Mouse (Mus musculus) neural tube, embryonic 13.5 days (tissue): ENCODE measurements around the gene 5730596B20Rik. TPM values are rescaled to one million over a fixed set of nuclear protein-coding genes. Genes with fewer than 3 reads are reported as not detected.

Experiments
- ATAC-seq: fragments of 200-750 bp; cut with Nextera tagmentation; 2 replicates; pipeline ENCODE4 v1.8.0; 2017; ENCODE audit warnings: low read depth, mild to moderate bottlenecking, moderate TSS enrichment, moderate library complexity
- H3K27ac ChIP-seq: fragments of 300-500 bp; sonication (generic); replicated peaks from 2 replicates; pipeline ENCODE4 v1.5.1; 2015; ENCODE audit warnings: moderate library complexity, mild to moderate bottlenecking, inconsistent platforms
- H3K27me3 ChIP-seq: fragments of 300-500 bp; sonication (generic); 2 replicates; pipeline ENCODE4 v1.6.1; 2015; ENCODE audit warnings: mild to moderate bottlenecking, inconsistent platforms
- H3K36me3 ChIP-seq: fragments of 300-500 bp; sonication (generic); 2 replicates; pipeline ENCODE4 v1.6.1; 2015; ENCODE audit warnings: mild to moderate bottlenecking, inconsistent platforms
- H3K4me1 ChIP-seq: fragments of 300-500 bp; sonication (generic); replicated peaks from 2 replicates; pipeline ENCODE4 v1.6.1; 2015; ENCODE audit warnings: inconsistent platforms
- H3K4me2 ChIP-seq: fragments of 300-500 bp; sonication (generic); 2 replicates; pipeline ENCODE4 v1.6.1; 2015; ENCODE audit warnings: inconsistent platforms, mild to moderate bottlenecking, moderate library complexity
- H3K4me3 ChIP-seq: fragments of 300-500 bp; sonication (generic); 2 replicates; pipeline ENCODE4 v1.5.1; 2015; ENCODE audit warnings: mild to moderate bottlenecking, inconsistent platforms
- H3K9ac ChIP-seq: fragments of 300-500 bp; sonication (generic); 2 replicates; pipeline ENCODE4 v1.6.1; 2015; ENCODE audit warnings: moderate library complexity, mild to moderate bottlenecking, inconsistent platforms
- H3K9me3 ChIP-seq: fragments of 300-500 bp; sonication (generic); 2 replicates; pipeline ENCODE4 v1.6.1; 2016; ENCODE audit warnings: inconsistent platforms
- WGBS: fragments of 180-500 bp; shearing (Covaris S2); methylation state at CpG from one replicate; pipeline ENCODE4 v1.1.7; 2015; 5-methylcytosine and 5-hydroxymethylcytosine counted together
- polyA plus RNA-seq: library from polyadenylated mRNA; unstranded; fragments of >200 nt; fragmentation: Nextera tagmentation; extraction: Ambion mirVana; gene quantifications from 2 replicates; pipeline ENCODE4 v1.2.1, GENCODE M21; 2015

5730596B20Rik gene
- polyA plus RNA-seq, 1 experiment from 2014 or later = 3.5 TPM

DNA sequence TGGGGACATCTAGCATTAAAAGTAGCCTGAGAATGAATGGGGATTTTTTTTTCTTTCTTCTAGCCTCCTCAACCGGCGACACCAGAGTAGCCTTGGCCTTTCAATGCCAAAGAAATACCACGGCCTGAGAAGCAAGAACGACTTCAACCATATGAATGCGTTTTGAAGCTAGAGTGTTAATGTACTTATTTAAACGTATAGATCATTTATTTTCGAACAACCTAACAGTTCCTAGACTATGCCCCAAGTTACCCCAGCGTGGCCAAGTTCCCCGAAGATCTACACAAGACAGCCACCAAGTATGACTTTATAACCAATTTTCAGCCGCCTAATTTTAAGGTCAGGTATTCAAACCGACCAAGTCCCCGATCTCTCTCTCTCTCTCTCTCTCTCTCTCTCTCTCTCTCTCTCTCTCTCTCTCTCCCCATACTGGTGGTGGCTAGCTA lies 43.6 kb downstream of the 5730596B20Rik start:
- Histone ChIP-seq H3K9ac (peak overlapping the region; percentile 100), H3K27ac (peak overlapping the region; percentile 100), H3K27me3 (no peaks in the 10 kb centered on the region), H3K9me3 (no peaks in the 10 kb centered on the region), H3K4me2 (peak overlapping the region; percentile 97), H3K4me3 (peak overlapping the region; percentile 96), H3K36me3 (no peaks in the 10 kb centered on the region), H3K4me1 (peaks cover 51% of the 10 kb centered on the region)
- no peak for ATAC-seq
- WGBS = 4% methylated on average over 12 of the region's 12 CpGs

DNA sequence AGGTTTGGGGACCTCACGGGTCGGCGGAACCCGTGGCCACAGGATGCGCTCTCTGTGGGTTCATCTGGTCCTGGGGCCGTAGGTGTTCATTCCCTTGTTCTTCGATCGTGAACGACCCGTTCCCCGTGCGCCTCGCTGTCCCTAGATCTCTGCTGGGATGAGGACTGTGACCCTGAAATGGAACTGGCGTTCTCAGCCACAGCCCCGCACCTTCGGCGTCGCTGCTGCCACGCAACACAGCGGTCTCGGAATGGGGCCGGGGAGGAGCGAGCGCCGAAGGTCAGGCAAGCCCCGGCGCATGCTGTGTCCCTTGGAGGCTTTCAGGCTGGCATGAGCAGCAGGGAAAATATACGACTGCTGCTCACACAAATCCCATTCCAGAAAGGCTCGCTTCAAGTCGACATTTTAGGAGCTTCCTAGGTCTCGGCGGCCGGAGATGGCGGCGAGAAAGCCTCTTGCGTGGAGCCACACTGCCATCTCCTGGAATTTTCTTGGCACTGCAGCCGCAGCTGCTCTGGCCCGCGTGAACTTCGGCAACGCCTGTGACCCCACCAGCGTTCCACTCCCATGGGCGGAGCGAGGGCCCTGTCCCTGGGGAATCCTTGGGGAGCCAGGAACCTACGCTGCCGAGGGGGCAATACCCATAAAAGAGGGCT lies 44.2 kb downstream of the 5730596B20Rik start, which contains the start of gene Hoxa7:
TSS of gene Hoxa7 (minus strand) at position 518 of the 656 bp plus-strand sequence.
- H3K4me3 ChIP-seq = peak within 1 kb of the TSS; percentile 96
- peaks cover 47% of the 10 kb centered on the region for H3K4me1 ChIP-seq
- H3K27me3 ChIP-seq = no peaks in the 10 kb centered on the region
- H3K36me3 ChIP-seq = no peaks in the 10 kb centered on the region
- H3K9ac ChIP-seq = peak within 1 kb of the TSS; percentile 100
- no peaks in the 10 kb centered on the region for H3K9me3 ChIP-seq
- peak within 1 kb of the TSS; percentile 97 for H3K4me2 ChIP-seq
- H3K27ac ChIP-seq = peak within 1 kb of the TSS; percentile 100
- WGBS = under 1% methylated on average over 46 of the region's 46 CpGs
- ATAC-seq = peak; percentile 64

DNA sequence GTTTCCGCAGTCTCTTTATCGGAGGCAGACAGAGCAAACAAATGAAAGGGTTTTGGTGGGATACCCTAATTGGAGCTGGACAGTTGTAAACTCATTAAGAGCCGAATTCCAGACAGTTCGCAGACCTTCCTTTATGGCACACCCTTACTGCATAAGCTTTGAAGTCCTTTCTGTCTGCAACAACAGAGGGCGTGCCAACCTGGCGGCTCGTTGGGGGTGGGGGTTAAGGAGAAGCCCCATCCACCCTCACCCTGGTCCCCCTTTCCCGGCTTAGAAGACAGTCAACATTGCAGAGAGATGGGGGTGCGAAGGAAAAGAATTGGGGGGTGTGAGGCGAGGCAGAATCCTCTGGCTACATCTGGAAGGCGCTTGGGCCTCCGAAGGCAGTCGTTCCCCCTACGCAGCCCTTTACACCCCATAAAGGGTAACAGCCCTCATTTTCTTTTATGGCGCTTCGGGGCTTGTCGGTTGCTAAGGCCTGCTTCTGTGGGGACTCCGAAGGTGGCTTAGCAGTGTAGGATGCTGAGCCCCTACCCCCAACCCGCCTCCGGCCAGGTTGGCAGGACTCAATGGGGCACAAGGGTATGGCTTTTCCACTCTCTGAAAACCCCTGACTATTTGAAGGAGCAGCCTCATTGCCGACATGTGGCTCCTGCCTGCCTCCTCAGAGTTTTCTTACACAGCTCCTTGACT lies 44.8 kb downstream of the 5730596B20Rik start:
- Histone ChIP-seq H3K4me1 (peaks cover 54% of the 10 kb centered on the region), H3K27me3 (no peaks in the 10 kb centered on the region), H3K36me3 (no peaks in the 10 kb centered on the region), H3K4me3 (peak overlapping the region; percentile 96), H3K27ac (peak overlapping the region; percentile 100), H3K9ac (peak overlapping the region; percentile 100), H3K9me3 (no peaks in the 10 kb centered on the region), H3K4me2 (peak overlapping the region; percentile 97)
- ATAC-seq = peak; percentile 6
- 1% methylated on average over 21 of the region's 21 CpGs for whole genome bisulfite sequencing

DNA sequence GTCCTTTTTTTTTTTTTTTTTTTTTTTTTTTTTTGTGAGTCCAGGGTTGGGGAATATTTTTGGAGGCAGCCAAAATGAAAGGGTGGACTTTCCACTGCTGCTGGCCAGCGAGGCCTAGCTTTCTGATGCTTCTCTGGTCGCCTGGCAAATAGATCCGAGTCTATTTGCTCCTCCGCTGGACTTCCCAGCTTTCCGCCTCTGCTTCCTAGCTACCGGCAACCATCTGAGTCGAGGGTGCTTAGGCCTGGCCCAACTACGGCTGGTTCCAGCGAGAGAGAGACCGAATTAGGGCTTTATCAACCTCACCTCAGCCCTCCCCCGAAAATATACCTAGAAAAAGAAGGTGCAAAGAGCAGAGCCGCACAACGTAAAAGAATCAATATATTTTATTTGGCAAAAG lies 45.4 kb downstream of the 5730596B20Rik start:
- peak overlapping the region; percentile 97 for H3K4me2 ChIP-seq
- WGBS = 7% methylated on average over 13 of the region's 13 CpGs
- H3K27me3 ChIP-seq = no peaks in the 10 kb centered on the region
- H3K4me1 ChIP-seq = peaks cover 57% of the 10 kb centered on the region
- H3K9me3 ChIP-seq = no peaks in the 10 kb centered on the region
- H3K4me3 ChIP-seq = peak overlapping the region; percentile 96
- ATAC-seq = no peak
- peak overlapping the region; percentile 100 for H3K27ac ChIP-seq
- H3K9ac ChIP-seq = peak overlapping the region; percentile 100
- no peaks in the 10 kb centered on the region for H3K36me3 ChIP-seq

DNA sequence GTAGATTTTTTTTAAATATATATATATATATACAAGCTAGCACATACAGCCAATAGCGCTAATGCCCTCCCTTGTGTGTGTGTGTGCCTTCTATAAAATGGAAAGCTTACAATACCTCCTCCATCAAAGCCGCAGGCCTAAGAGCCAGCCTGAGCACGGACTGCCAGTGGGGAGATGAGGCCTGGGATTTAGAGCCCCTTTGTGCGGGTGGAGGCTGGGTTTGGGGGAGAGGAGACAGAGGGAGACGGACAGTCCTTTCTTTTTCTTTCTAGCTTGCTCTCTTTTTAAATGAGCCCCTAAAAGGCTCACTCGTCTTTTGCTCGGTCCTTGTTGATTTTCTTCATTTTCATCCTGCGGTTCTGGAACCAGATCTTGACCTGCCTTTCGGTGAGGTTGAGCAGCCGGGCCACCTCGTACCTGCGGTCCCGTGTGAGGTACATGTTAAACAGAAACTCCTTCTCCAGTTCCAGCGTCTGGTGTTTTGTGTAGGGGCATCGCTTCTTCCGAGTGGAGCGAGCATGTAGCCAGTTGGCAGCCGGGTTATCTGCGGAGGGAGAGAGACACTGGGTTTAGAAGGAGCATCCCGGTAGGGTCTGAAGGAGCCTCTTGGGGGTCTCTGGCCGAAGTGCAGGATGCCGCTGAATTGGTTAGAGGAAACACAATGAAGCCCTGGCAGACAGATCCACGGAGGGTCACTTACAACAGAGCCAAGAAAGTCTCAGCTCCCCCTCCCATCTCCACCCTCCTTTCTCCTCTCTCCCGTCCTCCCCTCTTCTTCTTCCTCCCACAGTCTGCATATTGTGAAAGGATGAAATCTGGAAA lies 46.9 kb downstream of the 5730596B20Rik start:
- peak overlapping the region; percentile 100 for H3K9ac ChIP-seq
- H3K4me3 ChIP-seq = peak overlapping the region; percentile 96
- H3K4me2 ChIP-seq = peak overlapping the region; percentile 97
- no peaks in the 10 kb centered on the region for H3K27me3 ChIP-seq
- H3K4me1 ChIP-seq = peaks cover 51% of the 10 kb centered on the region
- no peaks in the 10 kb centered on the region for H3K9me3 ChIP-seq
- H3K36me3 ChIP-seq = no peaks in the 10 kb centered on the region
- ATAC-seq = no peak
- WGBS = 1% methylated on average over 24 of the region's 24 CpGs
- H3K27ac ChIP-seq = peak overlapping the region; percentile 100

DNA sequence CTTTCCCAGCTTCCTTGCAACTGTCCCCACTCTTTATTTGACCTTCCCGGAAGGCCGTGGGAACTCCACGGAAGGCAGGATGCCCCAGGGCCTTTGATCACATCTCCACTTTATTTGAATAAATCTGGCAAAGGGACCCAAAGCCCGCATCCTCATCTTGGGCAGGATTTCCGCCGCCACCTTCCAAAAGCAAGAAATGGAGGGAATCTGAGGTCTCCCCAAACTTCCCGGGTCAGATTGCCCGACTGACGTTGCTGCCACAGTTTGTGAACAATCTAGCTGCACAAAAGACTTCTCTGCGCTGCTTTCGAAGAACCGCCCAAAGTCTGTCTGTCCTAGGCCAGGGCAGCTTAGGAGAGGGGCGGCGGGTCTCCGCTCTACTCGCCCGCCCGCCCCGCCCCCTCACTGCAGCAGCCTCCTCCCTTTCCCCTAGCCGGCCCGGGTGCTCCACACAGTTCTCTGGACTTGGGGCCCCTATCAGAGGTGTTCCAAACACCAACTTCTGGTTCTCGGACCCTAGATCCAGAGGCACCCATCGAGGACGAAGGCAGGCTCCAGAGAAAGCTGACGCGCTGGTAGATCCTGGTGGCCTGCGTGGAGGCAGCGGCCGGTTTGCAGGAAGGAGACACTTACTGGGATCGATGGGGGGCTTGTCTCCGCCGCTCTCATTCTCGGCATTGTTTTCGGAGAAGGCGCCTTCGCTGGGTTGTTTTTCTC lies 47.8 kb downstream of the 5730596B20Rik start:
- peak overlapping the region; percentile 97 for H3K4me2 ChIP-seq
- ATAC-seq = no peak
- H3K27ac ChIP-seq = peak overlapping the region; percentile 100

DNA sequence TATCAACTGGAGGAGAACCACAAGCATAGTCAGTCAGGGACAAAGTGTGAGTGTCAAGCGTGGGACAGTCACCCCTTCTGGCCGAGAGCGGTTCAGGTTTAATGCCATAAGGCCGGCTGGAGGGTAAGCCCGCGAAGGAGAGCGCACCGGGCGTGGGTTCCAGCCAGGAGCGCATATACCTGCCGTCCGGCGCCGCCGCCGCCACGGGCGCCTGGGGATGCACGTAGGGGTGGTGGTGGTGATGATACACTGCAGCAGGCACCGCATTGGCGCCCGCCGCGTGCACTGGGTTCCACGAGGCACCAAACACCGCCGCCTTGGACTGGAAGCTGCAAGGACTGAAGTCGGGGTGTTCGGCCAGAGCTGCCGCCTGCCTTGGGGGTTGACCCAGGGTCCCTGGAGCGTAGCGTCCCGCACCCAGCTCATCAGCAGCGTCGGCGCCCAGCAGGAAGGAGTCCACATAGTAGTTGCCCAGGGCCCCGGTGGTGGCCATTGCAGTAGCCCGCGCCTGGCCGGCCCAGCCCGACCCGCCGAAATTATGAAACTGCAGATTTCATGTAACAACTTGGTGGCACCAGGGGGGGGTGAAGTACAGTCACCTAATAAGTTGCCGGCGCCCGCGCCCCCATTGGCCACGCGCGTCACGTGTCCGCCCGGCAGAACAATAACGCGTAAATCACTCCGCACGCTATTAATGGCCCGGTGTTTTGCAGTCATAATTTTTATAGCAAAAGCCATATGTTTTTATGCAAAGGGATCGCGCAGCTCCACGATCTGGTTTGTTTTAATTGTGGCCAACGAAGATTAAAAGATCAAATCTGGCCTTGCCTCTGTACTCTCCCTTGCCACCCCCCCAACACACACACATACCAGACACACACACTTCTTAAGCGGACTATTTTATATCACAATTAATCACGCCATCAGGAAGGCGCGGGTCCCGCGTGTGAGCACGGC lies 48.6 kb downstream of the 5730596B20Rik start:
- WGBS = under 1% methylated on average over 69 of the region's 69 CpGs
- H3K4me1 ChIP-seq = peaks cover 35% of the 10 kb centered on the region
- H3K4me3 ChIP-seq = peak overlapping the region; percentile 96
- H3K9ac ChIP-seq = peak overlapping the region; percentile 100
- H3K9me3 ChIP-seq = no peaks in the 10 kb centered on the region
- no peaks in the 10 kb centered on the region for H3K36me3 ChIP-seq
- no peaks in the 10 kb centered on the region for H3K27me3 ChIP-seq
- ATAC-seq = peak; percentile 57
- peak overlapping the region; percentile 100 for H3K27ac ChIP-seq
- peak overlapping the region; percentile 97 for H3K4me2 ChIP-seq

More for the DNA sequence above, 47.8 kb downstream of the 5730596B20Rik start:
- peaks cover 42% of the 10 kb centered on the region for H3K4me1 ChIP-seq
- H3K9me3 ChIP-seq = no peaks in the 10 kb centered on the region
- H3K27me3 ChIP-seq = no peaks in the 10 kb centered on the region
- under 1% methylated on average over 36 of the region's 36 CpGs for WGBS
- no peaks in the 10 kb centered on the region for H3K36me3 ChIP-seq
- H3K9ac ChIP-seq = peak overlapping the region; percentile 100
- peak overlapping the region; percentile 96 for H3K4me3 ChIP-seq

DNA sequence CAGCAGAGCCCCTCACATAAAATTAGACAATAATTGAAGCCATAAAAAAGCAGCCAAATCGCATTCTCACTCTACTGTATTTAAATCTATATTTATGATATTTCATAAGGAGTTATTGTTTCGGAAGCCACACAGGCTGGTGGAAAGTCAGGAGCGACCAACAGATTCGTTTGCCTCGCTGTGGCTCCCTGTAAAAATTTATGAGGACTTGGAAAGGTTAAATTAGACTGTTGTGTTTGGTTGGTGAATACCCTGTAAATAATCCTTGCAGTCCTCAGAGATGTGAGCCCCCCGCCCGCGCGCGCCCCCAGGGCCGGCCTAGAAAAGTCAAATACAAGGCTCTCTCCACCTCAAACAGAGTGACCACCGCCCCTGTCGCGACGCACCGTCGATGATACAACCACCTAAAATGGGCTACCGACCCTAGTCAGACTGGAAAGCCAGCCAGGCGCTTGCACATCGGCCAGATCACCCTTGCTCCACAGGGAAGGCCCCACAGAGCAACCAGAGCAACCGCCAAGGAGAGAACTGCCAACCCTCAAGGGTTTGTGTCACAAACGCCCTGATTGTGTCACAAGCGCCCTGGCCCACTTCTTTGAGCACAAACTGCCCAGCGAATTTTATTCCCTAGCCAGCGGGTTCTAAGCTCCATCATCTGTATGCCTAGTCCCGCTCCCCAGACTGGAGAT lies 49.4 kb downstream of the 5730596B20Rik start:
- Histone ChIP-seq H3K9me3 (no peaks in the 10 kb centered on the region), H3K36me3 (no peaks in the 10 kb centered on the region), H3K9ac (peak overlapping the region; percentile 100), H3K27ac (peak overlapping the region; percentile 100), H3K4me2 (peak overlapping the region; percentile 97), H3K4me3 (peak overlapping the region; percentile 96), H3K27me3 (no peaks in the 10 kb centered on the region), H3K4me1 (peaks cover 30% of the 10 kb centered on the region)
- peak; percentile 15; the same call in 1 of the 2 replicates for ATAC-seq
- WGBS = 4% methylated on average over 26 of the region's 26 CpGs

DNA sequence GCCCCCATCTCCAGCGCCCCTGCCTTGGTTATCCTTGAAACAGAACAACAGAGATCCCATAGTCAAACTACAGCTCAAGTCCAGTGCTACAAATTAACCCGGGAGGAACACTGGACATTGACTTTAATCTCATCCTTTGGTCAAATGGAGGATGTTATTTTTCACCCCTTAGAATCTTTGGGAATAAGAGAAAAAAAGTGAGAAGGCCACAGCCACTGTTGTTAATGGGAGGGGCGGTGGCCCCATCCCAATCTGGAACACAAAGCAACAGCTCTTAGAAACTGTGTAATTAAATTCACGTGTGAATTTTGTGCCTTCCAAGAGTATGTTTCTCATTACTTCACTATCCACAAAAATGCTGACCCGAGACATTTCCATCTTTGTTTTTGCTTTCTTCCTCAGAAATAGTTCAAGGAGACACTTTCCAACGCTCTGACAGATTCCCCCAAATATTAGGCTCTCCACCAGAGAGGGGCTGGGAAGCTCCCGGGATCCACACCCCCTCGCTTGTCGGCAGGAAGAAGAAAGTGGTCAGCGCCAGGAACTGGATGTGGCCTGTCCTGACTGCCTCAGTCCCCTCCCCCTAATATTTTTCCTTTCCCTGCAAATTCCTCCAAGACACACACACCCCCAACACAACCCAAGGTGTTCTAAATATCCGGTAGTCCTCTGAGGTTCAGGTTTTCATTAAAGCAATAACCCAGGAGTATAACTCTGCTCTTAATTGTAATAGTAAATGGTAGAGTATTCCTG lies 50.3 kb downstream of the 5730596B20Rik start:
- Histone ChIP-seq H3K9ac (peak overlapping the region; percentile 100), H3K4me1 (peaks cover 22% of the 10 kb centered on the region), H3K4me2 (peak overlapping the region; percentile 97), H3K4me3 (peak overlapping the region; percentile 96), H3K9me3 (no peaks in the 10 kb centered on the region), H3K27me3 (0 out of 2 replicates have a peak, but pooled peaks cover 2% of the 10 kb centered on the region), H3K27ac (peak overlapping the region; percentile 100), H3K36me3 (no peaks in the 10 kb centered on the region)
- WGBS = 4% methylated on average over 11 of the region's 11 CpGs
- ATAC-seq = no peak
